Mouse (Mus musculus): ENCODE measurements at regions not wholly inside any gene's neighbourhood (a gene's known extent, or its start where the extent isn't known, plus 50 kb on each side); places are given as distances from the start of the nearest gene placed in this dataset.

GRCm38 (mm10) chr3:21963733-21964351 is 112.6 kb upstream of the Tbl1xr1 start:
- TF ChIP-seq CHD2 (IDR thresholded peaks at IDR 0.05; ENCODE audit: low read depth, low read length) (no peak), MAFK (IDR thresholded peaks at IDR 0.05; ENCODE audit: insufficient read depth, low read depth, low read length) (no peak)

Data from ES-E14 (cell line).